Mouse (Mus musculus) Muller cell, postnatal 12 days (primary cell): ENCODE measurements around the gene Zfp275.
"Not testable (repeated sequence)": the region's sequence is repeated elsewhere in the genome, so short reads cannot be mapped to it uniquely, and the experiment has no call there.

ENCODE experiments used
- DNase-seq: peaks from one replicate; pipeline ENCODE4 v3.0.0-alpha.2; 2015; ENCODE audit errors: inconsistent ontology term

The Zfp275 gene

DNA sequence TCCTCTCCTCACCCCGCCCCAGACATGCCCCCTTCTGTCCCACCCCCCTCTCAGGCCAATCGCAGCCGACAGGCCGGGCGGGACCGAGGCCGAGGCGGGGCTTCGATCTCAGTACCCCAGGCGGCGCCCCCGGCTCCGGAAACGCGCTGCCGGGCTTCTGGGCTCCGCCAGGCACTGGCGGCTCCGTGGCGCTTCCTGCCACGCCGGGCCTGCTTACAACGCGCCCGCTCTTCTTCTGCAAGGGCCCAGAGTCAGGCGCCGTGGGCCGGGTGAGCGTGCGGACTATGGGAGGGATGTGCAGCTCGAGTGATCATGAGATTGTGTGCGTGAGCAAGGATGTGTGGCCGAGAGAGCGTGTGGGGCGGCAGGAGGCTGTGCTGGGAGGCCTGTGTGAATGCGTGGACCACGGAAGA lies at the start of gene Zfp275:
Gene Zfp275 (plus strand): TSS at position 139 of the 413 bp plus-strand sequence.
- peak; percentile 86 for DNase-seq

DNA sequence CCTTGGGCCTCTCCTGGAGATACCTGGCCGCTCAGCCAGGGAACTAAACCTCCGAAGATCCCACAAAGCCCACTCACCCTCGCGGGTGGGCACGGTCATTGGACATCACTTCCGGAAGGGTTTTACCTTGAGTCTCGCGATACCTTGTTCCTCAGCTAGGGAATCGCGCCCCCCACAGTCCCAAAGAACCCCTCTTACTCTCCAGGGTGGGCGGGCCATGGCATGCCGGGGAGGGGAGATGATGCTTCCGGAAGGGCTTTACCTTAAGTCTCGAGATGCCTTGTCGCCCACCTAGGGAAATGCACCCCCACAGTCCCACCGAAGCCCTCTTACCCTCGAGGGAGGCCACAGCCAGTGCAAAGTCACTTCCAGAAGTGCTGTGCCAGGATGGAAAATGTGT lies 49.5 kb upstream of the Zfp275 start, which contains the start of the genes Xlr5a and Xlr5c:
Gene Xlr5a (minus strand): TSS at position 101 of the 400 bp plus-strand sequence.
Gene Xlr5c (minus strand): TSS at position 101 of the 400 bp plus-strand sequence.
- not testable (repeated sequence) for DNase-seq

DNA sequence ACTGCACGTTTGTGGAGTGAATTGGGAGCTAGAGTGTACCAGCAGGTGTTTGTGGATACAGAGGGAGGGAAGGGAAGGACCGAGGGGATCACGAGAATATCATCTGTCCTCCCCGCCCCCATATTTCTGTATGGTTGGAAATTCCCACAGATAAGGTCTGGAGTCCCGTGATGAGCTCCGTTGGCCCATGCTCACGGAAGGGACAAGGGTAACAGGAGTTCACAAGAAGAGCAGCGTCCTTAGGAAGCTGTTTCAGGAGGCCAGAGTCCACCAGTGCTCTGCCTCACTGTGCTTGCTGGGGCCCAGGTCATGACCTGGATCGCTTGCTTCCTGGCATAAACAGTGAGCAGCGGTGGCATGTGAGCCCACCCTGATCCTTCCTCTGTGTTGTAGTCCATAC lies 46.7 kb upstream of the Zfp275 start:
- DNase-seq: not testable (repeated sequence)

DNA sequence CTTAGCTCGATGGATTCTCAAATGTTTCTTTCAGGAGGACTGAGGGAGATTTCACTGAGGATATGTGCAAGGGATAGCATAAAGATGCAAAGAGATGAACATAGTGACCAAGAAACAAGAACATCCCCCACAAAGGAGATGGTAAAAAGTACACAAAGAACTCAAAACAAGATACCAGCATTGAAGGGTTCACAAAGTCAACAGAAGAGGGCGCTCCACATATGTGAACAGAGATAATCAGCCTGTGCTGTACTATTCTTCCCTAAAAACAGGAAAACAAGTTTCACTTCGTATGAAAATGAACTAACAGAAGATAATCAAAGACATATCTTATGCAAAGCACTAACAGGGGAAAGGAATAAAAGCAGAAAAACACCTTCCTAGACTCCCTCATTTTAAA lies 29.9 kb upstream of the Zfp275 start:
- peak; percentile 4 for DNase-seq

- DNase-seq: no peak
Observed at GRCm38 (mm10) chrX:73321029-73321428, 21.4 kb upstream of the Zfp275 start.

GRCm38 (mm10) chrX:73327215-73327614 lies 15.2 kb upstream of the Zfp275 start:
- no peak for DNase-seq

GRCm38 (mm10) chrX:73333548-73333947 lies 8.9 kb upstream of the Zfp275 start:
- no peak for DNase-seq

DNA sequence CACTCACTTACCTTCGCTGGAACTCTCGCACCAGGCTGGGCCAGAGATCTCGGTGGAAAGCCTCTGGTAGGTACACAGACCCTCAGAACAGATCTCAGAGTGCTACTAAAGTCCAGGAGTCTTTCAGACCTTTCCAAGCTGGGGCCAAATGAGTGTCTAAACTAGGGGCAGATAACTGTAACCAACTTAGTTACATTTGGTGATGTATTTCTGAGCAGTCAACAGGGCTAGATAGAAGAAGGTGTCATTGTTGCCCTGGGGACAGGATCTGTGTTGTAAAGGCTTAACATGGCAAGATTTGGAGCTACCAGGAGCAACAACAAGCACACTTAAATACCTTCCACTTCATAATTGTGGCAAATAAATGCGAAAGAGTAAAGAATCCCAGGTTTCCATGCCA lies 5.7 kb upstream of the Zfp275 start, which contains the start of gene Gm45015:
Gene Gm45015 (minus strand): TSS at position 101 of the 400 bp plus-strand sequence.
- no peak for DNase-seq

- DNase-seq: no peak
Observed at GRCm38 (mm10) chrX:73341473-73341872, 948 bp upstream of the Zfp275 start.

DNA sequence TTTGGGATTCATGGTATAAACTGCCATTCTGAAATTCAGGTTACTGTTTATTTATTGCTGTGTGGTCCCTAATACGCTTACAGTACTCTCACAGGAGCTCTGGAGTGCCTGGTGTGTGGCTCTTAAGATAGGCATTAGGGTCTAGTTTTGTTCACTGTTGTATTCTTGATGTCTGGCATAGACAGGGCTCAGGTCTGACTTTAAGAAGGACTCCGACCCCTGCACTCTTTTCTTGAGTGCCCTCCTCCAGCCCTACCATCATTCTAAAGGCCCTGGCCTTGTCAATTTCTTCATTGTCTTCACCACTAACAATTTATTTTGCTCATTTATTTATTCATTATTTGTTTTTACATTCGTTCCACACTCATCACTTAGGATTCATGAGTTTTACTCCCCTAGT lies 353 bp upstream of the Zfp275 start:
- DNase-seq: no peak

DNA sequence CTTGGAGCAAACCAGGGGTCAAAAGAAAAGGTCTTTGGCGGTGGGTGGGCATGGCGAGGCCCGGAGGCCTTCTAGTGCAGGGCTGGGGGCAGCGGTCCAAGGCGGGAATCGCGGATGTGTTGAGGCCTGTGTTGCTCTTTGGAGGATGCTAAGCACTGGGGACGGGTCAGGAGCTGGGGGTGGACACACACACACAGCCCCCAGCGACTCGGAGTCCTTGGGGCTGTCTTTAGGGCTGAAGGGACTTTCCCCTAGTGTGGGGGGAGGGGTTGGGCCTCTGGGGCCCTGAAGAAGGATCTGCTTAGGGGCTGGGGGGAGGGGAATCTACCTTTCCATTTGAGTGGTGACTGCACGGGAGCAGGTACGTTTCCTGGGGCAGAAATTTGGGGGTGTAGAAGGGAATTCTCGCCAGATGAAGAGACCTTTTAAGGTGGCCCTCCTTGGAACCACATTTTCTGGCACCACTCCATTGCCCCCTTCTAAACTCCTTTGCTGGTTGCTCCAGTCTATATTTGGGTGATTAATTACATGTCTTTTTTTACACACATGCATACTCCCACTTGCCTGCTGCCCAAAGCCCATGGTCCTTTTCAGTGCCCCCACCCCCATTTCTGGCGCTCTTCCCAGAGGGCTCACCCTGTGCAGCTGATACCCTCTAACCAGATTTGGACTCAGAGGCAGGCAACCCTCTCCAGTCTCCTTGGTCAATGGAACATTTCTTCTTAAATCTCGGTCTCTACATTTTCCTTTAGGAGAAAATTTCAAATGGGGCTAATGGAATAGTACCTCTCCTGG lies 717 bp downstream of the Zfp275 start:
- no peak for DNase-seq

- no peak for DNase-seq
Observed at GRCm38 (mm10) chrX:73343802-73344201, 1.4 kb downstream of the Zfp275 start.

- DNase-seq: no peak
Observed at GRCm38 (mm10) chrX:73344346-73344745, 1.9 kb downstream of the Zfp275 start.

DNA sequence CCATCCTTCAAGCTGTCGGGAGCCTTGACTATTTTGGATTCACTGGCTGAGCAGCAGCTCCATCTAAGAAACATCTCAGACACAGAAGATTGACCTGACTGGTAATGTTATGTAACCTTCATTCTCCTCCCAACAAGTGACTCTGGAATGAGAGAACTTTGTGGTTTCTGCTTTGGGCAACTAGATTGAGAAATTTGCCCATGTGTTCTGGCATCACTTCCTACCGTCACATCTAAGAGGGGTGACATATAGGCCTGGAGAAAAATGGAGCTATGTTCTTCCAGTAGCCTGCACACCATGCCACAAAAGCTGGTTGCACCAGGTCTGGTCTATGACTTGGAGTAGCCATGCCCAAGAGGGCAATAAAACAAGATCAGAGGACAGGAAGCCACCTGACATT lies 13.7 kb downstream of the Zfp275 start:
- DNase-seq: no peak

- no peak for DNase-seq
Observed at GRCm38 (mm10) chrX:73356719-73357118, 14.3 kb downstream of the Zfp275 start.

DNA sequence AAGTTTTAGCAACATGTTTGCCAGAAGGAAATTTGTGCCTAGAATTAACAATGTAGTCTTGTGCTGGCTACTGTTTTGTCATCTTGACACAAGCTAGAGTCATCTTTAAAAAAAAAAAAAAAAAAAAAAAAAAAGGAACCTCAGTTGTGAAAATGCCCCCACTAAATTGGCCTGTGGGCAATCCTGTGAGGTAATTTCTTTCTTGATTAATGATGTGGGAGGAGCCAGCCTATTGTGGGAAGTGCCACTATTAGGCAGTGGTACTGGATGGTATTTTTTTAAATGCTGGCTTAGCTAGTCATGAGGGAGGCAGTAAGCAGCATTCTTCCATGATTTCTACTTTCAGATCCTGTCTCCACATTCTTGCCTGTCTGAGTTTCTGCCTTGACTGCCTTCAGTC lies 20.9 kb downstream of the Zfp275 start:
- DNase-seq: no peak

GRCm38 (mm10) chrX:73384419-73384818 lies 42.0 kb downstream of the Zfp275 start:
- no peak for DNase-seq

GRCm38 (mm10) chrX:73384924-73385323 lies 42.5 kb downstream of the Zfp275 start:
- DNase-seq: no peak

DNA sequence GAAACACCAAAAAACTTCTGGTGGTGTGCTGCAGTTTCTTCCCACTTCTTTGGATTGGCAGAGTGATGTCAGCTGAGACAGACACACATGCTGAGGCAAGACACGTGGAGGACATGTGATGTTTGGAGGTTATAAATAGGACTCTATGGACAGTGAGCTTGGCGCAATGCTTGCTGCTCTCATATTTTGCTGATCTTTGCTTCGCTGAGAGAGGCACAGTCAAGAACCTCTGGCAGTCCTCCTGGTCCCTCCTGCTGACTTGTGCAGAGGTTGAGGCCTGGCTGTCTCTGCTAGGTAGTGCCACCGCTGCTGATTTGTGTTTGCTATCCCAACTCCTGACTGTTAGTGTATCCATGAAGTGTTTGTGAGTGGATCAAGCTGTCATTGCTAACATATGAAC lies 49.1 kb downstream of the Zfp275 start:
- no peak for DNase-seq

DNA sequence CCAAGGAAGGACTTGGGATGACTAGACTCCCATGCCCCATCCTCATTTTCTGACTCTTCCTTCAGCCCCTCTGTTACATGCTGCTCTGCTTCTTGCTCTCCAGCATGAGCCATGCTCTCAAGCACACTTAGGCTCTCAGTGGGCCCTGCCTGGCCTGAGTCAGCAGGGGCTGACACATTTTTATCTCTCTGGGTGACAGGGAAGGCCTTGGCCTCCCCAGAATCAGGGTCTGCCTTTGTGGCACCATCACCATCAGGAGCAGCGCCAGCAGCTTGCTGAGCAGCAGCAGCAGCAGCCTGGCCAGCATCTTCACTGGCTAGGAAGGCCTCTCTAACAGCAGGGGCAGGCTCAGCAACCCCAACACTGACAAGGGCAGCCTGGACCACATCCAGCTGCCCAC lies 54.0 kb downstream of the Zfp275 start:
- DNase-seq: no peak

- DNase-seq: not testable (repeated sequence)
Observed at GRCm38 (mm10) chrX:73398636-73399035, 56.2 kb downstream of the Zfp275 start, which contains the start of gene Gm18336. TSS of gene Gm18336 (minus strand) at chrX:73398736.

- no peak for DNase-seq
Observed at GRCm38 (mm10) chrX:73400951-73401350, 58.5 kb downstream of the Zfp275 start.

- DNase-seq: no peak
Observed at GRCm38 (mm10) chrX:73401616-73402015, 59.2 kb downstream of the Zfp275 start.
